Mouse (Mus musculus): Measurements from ENCODE around the gene Sh3rf1. TPM values are rescaled to one million over a fixed set of nuclear protein-coding genes. Genes with fewer than 3 reads are reported as not detected.

Gene Sh3rf1
- polyA plus RNA-seq, 1 experiment from 2014 or later = 8.3 TPM

GRCm38 (mm10) chr8:61326281-61326680 is 102.6 kb downstream of the Sh3rf1 start:
- no peak overlapping the region for H3K4me2 ChIP-seq (replicated peaks; ENCODE audit: low read depth)
- peaks cover 12% of the 10 kb centered on the region for H3K36me3 ChIP-seq (ENCODE audit: control insufficient read depth, insufficient read depth)
- TF ChIP-seq CTCF (IDR thresholded peaks at IDR 0.05; ENCODE audit: low read depth) = no peak
- H3K4me3 ChIP-seq (ENCODE audit: low read depth, low read length) = no peak overlapping the region
- H3K9ac ChIP-seq (ENCODE audit: low read depth, low read length) = no peak overlapping the region
- H3K4me1 ChIP-seq (replicated peaks; ENCODE audit: control insufficient read depth, insufficient read depth, low read length) = no peaks in the 10 kb centered on the region; the same call in 1 of the 2 replicates
- WGBS = 70% methylated on average over 8 of the region's 8 CpGs
- no peak overlapping the region for H3K27ac ChIP-seq (ENCODE audit: low read depth, low read length)
- ATAC-seq = 0 out of 2 replicates have a peak, but pooled peaks have one; percentile 41
- H3K9me3 ChIP-seq (ENCODE audit: control insufficient read depth) = no peaks in the 10 kb centered on the region
- H3K27me3 ChIP-seq (replicated peaks; ENCODE audit: control insufficient read depth, insufficient read depth, low read length) = no peaks in the 10 kb centered on the region

GRCm38 (mm10) chr8:61327333-61327732 is 103.7 kb downstream of the Sh3rf1 start:
- H3K4me3 ChIP-seq (ENCODE audit: low read depth, low read length) = no peak overlapping the region
- WGBS = 59% methylated on average over 5 of the region's 5 CpGs
- no peak overlapping the region for H3K9ac ChIP-seq (ENCODE audit: low read depth, low read length)
- peaks cover 13% of the 10 kb centered on the region for H3K36me3 ChIP-seq (ENCODE audit: control insufficient read depth, insufficient read depth)
- no peaks in the 10 kb centered on the region; the same call in 1 of the 2 replicates for H3K4me1 ChIP-seq (replicated peaks; ENCODE audit: control insufficient read depth, insufficient read depth, low read length)
- no peak for ATAC-seq
- TF ChIP-seq CTCF (IDR thresholded peaks at IDR 0.05; ENCODE audit: low read depth) = no peak
- no peak overlapping the region for H3K4me2 ChIP-seq (replicated peaks; ENCODE audit: low read depth)
- no peaks in the 10 kb centered on the region for H3K9me3 ChIP-seq (ENCODE audit: control insufficient read depth)
- no peaks in the 10 kb centered on the region for H3K27me3 ChIP-seq (replicated peaks; ENCODE audit: control insufficient read depth, insufficient read depth, low read length)
- H3K27ac ChIP-seq (ENCODE audit: low read depth, low read length) = no peak overlapping the region

- Histone ChIP-seq H3K4me1 (replicated peaks; ENCODE audit: control insufficient read depth, insufficient read depth, low read length) (peaks cover 9% of the 10 kb centered on the region), H3K9me3 (ENCODE audit: control insufficient read depth) (no peaks in the 10 kb centered on the region), H3K27me3 (replicated peaks; ENCODE audit: control insufficient read depth, insufficient read depth, low read length) (no peaks in the 10 kb centered on the region), H3K27ac (ENCODE audit: low read depth, low read length) (no peak overlapping the region), H3K9ac (ENCODE audit: low read depth, low read length) (no peak overlapping the region), H3K36me3 (ENCODE audit: control insufficient read depth, insufficient read depth) (peaks cover 10% of the 10 kb centered on the region), H3K4me2 (replicated peaks; ENCODE audit: low read depth) (no peak overlapping the region), H3K4me3 (ENCODE audit: low read depth, low read length) (no peak overlapping the region)
- 77% methylated on average over 6 of the region's 6 CpGs for WGBS
- no peak for TF ChIP-seq CTCF (IDR thresholded peaks at IDR 0.05; ENCODE audit: low read depth)
- no peak for ATAC-seq
Measured at GRCm38 (mm10) chr8:61339629-61340028, 116.0 kb downstream of the Sh3rf1 start.

GRCm38 (mm10) chr8:61340283-61340984 is 116.8 kb downstream of the Sh3rf1 start:
- ATAC-seq = no peak
- Histone ChIP-seq H3K9me3 (ENCODE audit: control insufficient read depth) (no peaks in the 10 kb centered on the region), H3K4me1 (replicated peaks; ENCODE audit: control insufficient read depth, insufficient read depth, low read length) (peaks cover 9% of the 10 kb centered on the region), H3K4me2 (replicated peaks; ENCODE audit: low read depth) (no peak overlapping the region), H3K4me3 (ENCODE audit: low read depth, low read length) (no peak overlapping the region), H3K27ac (ENCODE audit: low read depth, low read length) (no peak overlapping the region), H3K36me3 (ENCODE audit: control insufficient read depth, insufficient read depth) (peaks cover 7% of the 10 kb centered on the region; the same call in 1 of the 2 replicates), H3K27me3 (replicated peaks; ENCODE audit: control insufficient read depth, insufficient read depth, low read length) (no peaks in the 10 kb centered on the region), H3K9ac (ENCODE audit: low read depth, low read length) (no peak overlapping the region; the same call in 1 of the 2 replicates)
- 87% methylated on average over 17 of the region's 17 CpGs for WGBS
- no peak for TF ChIP-seq CTCF (IDR thresholded peaks at IDR 0.05; ENCODE audit: low read depth)

GRCm38 (mm10) chr8:61341587-61342441 is 118.1 kb downstream of the Sh3rf1 start:
- Histone ChIP-seq H3K4me1 (replicated peaks; ENCODE audit: control insufficient read depth, insufficient read depth, low read length) (peaks cover 9% of the 10 kb centered on the region), H3K27ac (ENCODE audit: low read depth, low read length) (no peak overlapping the region), H3K4me2 (replicated peaks; ENCODE audit: low read depth) (no peak overlapping the region), H3K9ac (ENCODE audit: low read depth, low read length) (no peak overlapping the region), H3K9me3 (ENCODE audit: control insufficient read depth) (no peaks in the 10 kb centered on the region), H3K27me3 (replicated peaks; ENCODE audit: control insufficient read depth, insufficient read depth, low read length) (no peaks in the 10 kb centered on the region), H3K36me3 (ENCODE audit: control insufficient read depth, insufficient read depth) (no peaks in the 10 kb centered on the region), H3K4me3 (ENCODE audit: low read depth, low read length) (no peak overlapping the region)
- TF ChIP-seq CTCF (IDR thresholded peaks at IDR 0.05; ENCODE audit: low read depth) = no peak
- ATAC-seq = peak; percentile 85
- 55% methylated on average over 12 of the region's 12 CpGs for WGBS

GRCm38 (mm10) chr8:61342473-61343026 is 118.9 kb downstream of the Sh3rf1 start:
- Histone ChIP-seq H3K27ac (ENCODE audit: low read depth, low read length) (no peak overlapping the region; the same call in 1 of the 2 replicates), H3K9me3 (ENCODE audit: control insufficient read depth) (no peaks in the 10 kb centered on the region), H3K36me3 (ENCODE audit: control insufficient read depth, insufficient read depth) (no peaks in the 10 kb centered on the region), H3K4me1 (replicated peaks; ENCODE audit: control insufficient read depth, insufficient read depth, low read length) (peaks cover 9% of the 10 kb centered on the region), H3K4me3 (ENCODE audit: low read depth, low read length) (no peak overlapping the region), H3K27me3 (replicated peaks; ENCODE audit: control insufficient read depth, insufficient read depth, low read length) (no peaks in the 10 kb centered on the region), H3K9ac (ENCODE audit: low read depth, low read length) (no peak overlapping the region), H3K4me2 (replicated peaks; ENCODE audit: low read depth) (no peak overlapping the region)
- ATAC-seq = 0 out of 2 replicates have a peak, but pooled peaks have one; percentile 33
- 55% methylated on average over 7 of the region's 7 CpGs for WGBS
- TF ChIP-seq CTCF (IDR thresholded peaks at IDR 0.05; ENCODE audit: low read depth) = no peak
